Mouse (Mus musculus): ENCODE results near the gene Cttnbp2nl.

The Cttnbp2nl gene

DNA sequence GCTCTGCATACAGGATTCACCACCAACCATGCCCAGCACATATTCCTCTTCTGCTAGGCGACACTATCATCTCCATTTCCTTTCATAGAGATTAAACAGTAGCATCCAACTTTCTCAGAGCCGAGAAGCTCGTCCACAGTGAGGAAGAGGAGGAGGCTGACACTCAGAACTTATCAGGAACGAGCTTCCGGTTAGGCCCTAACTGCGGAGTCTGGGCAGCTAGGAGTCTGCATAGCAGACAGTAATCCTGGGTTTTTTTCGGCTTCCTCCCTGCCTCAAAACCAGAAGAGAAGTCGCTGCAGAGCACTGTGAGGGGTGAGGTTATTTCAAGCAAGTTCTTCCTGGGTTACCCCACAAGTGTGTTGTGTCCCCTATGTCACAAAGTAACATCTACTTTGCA lies 35.6 kb downstream of the Cttnbp2nl start:
- no peak for DNase-seq (ENCODE audit: inconsistent age in 2 of 2, low spot score in 1 of 2)

GRCm38 (mm10) chr3:105016204-105016603 lies 36.7 kb downstream of the Cttnbp2nl start:
- no peak for DNase-seq (ENCODE audit: inconsistent age in 2 of 2, low spot score in 1 of 2)

DNA sequence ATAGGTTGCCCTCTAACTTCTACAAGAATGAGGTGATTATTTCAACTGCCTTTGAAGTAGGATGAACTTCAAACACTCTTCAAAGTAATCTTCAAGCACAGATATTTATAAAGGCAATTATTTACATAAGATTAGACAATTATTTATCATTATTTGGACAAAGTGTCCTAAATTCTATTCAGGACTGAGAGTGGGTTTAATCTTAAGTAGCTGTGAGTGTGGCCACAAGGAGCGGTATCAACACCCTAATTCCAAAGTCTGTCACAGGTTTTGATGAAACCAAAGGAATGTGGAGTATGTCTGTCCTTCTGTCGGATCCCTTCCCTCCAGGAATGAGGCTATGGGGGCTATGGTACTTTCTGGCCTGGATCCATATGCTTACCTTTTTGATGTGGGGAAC lies 38.0 kb downstream of the Cttnbp2nl start:
- DNase-seq (ENCODE audit: inconsistent age in 2 of 2, low spot score in 1 of 2) = no peak

DNA sequence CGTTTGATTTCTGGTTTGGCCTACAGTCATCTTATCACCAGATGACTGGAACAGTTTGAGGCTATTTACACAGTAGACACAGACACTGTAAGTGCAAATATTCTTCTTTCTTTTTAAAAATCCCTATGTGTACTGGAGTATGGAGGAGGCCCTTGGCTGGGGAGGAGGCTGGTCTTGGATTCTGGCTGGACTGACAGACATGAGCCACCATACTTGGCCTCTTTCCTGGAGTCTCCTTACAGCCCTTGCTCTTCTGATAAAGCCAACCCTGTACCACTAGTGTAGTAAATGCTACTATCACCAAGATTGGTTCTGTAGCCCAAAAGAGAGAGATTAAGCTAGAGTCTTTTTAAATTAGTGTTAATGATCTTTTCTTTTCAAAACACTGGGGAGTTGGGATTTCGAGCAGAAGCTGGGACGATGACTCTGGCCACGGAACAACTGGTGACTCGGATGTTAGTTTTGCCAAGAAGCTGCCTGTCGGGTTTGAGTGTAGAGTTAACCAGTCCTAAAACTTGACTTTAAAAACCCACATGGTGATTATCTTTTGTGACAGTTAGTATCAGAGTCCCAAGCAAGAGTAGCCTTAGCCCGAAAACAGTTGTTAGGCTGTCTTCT lies 40.1 kb downstream of the Cttnbp2nl start:
- no peak for DNase-seq (ENCODE audit: inconsistent age in 2 of 2, low spot score in 1 of 2)

DNA sequence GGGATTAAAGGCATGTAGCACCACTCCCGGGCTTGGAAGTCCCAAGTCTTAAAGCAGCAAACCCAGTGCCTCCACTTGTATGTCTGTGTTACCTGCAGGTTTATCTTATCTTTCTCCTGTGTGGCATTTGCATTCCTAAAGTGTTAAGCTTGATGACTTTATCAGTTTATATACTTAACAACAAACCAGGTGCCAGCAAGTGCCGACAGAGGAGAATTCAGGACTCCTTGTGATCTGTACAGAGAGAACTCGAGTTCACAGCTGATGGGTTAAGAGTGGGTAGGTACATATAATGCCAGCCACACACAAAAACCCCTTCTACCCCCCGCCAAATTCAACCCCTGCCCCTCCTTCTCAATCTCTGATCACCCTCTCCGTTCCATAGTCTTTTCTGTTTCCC lies 41.1 kb downstream of the Cttnbp2nl start:
- DNase-seq (ENCODE audit: inconsistent age in 2 of 2, low spot score in 1 of 2) = no peak

DNA sequence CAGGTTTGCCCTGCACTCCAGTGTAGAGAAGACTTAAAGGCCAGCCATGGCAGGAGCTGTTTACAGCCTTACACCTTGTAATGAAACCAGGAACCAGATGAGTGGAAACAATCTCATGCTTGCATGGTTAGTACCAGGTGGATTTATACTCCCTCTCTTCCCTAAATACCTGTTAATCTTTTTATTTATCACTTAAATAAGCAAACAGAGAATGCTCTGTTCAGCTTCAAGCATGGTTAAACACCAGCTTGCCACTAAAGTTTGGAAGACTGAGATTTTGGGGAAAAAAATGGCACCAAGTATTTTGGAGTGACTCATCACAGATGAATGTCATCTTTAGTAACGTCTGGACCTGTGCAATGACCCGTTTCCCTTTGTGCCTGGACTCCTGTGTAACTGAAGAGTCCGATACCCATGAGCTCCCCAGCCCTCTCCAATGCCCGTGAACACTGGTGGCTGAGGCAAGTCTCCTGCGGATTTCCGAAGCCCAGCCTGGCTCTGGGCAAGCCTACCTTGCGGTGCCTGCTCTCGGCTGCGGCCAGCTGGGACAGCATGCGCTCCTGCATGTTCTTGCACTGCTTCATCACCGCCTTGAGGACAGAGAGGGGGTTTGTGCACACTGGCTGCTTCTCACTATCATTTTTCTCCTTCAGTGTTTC lies 42.1 kb downstream of the Cttnbp2nl start:
- no peak for DNase-seq (ENCODE audit: inconsistent age in 2 of 2, low spot score in 1 of 2)

GRCm38 (mm10) chr3:105008070-105008469 lies 44.9 kb downstream of the Cttnbp2nl start:
- DNase-seq (ENCODE audit: inconsistent age in 2 of 2, low spot score in 1 of 2) = no peak

- DNase-seq (ENCODE audit: inconsistent age in 2 of 2, low spot score in 1 of 2) = no peak
These were observed 46.8 kb downstream of the Cttnbp2nl start for GRCm38 (mm10) chr3:105006101-105006500.

DNA sequence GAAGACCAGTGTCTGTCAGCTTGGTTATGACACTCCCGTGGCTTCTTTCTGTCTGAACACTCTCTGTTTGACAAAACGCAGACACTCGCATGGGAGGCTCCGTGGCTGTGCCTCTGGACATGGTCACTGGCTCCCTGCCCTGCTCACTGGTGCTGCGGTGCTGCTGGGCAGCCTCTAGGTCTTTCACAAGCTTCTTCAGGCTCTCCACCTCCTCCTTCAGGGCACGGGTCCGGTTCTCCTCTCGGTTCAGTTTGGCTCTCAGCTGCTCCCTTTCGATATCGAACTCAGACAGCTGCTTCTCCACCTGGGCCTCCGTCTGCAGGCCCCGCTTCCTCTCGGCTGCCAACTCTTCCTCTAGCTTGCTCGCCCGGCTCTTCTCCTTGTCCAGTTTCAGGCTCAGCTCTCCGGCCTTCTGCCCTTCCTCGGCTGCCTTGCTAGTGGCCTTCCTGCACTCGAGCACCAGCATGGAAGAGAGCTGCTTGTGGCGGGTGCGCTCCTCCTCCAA lies 47.3 kb downstream of the Cttnbp2nl start:
- no peak for DNase-seq (ENCODE audit: inconsistent age in 2 of 2, low spot score in 1 of 2)

DNA sequence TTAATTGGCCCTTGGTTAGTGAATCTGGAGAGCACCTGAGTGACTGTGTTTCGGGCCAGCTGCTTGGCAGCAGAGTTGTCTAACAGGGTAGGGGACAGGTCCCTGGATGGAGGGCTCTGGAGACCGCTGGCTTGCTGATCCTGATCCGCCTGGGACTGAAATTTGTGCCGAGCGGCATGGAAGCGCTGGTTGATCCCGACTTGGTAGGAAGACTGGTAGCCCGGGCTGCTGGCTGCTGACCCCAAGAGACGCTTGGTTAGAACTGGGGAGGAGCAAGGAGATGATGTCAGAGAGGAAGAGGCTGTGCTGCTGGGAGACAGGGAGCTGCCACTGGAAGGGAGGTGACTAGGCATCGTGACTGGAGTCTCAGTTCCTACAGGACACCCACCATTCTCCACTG lies 47.9 kb downstream of the Cttnbp2nl start:
- no peak for DNase-seq (ENCODE audit: inconsistent age in 2 of 2, low spot score in 1 of 2)

DNA sequence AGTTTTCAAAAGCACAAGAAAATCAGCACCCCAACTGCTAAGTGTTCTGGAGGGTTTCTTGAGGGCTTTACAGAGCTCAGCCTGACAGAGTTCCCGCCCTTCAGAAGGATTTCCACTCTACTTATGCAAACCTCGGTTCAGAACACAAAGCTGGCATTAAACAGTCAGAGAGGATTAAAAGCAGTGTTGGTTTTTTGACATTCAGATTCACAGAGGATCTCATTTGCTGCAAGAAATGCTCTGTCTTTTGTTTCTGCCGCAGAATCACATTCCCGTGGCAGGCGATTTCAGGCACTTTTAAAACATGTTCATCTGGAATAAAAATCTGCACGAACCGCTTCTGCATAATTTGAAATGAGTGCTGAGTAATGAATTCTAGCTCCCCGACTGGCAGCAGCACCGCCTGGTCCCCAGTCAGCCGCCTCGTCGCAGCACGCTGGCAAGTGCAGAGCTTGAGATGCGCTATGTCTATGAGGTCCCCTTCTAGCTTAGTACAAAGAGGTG lies 48.9 kb downstream of the Cttnbp2nl start:
- no peak for DNase-seq (ENCODE audit: inconsistent age in 2 of 2, low spot score in 1 of 2)

- peak in 1 of 2 experiments; percentile 47 for DNase-seq (ENCODE audit: inconsistent age in 2 of 2, low spot score in 1 of 2)
These were observed 51.6 kb downstream of the Cttnbp2nl start for GRCm38 (mm10) chr3:105001374-105001773.

GRCm38 (mm10) chr3:105000561-105000960 lies 52.4 kb downstream of the Cttnbp2nl start:
- DNase-seq (ENCODE audit: inconsistent age in 2 of 2, low spot score in 1 of 2) = peak; percentile 80 to 92

DNA sequence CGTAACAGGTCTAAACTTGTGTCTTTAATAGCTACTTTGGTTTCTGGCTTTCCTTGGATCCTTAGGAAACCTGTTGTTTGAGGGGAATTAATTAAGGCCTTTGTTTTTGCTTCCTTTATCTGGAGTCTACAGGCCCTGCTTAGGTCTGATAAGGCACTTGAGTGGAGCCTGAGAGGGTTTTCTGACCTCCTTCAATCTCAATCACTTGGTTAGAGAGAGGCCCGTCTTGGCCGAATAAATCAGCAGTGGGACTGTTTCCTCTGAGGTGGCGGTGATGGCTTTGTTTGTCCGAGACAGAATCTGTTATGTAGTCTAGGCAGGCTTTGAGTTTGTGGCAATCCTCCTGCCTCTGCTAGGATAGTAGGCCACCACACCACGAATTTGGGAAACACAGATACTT lies 55.4 kb downstream of the Cttnbp2nl start:
- DNase-seq (ENCODE audit: inconsistent age in 2 of 2, low spot score in 1 of 2) = no peak

DNA sequence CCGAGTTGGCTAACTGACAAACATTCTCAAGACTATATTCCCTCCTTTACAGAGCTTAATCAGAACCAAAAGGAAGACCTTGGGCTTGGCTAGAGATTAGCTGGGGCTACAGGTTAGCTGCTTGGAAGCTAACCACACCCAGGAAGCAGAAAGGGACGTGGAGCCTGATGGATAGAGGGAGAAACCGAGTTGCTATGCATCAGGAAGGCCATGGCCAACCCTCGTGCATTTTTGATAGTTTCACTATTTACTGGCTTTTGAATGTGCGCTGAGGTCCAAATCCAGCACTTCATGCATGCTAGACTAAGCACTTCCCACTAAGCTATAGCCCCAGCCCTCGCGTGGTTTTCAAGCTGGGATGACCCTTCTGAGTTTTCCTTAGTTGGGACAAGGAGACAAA lies 57.2 kb downstream of the Cttnbp2nl start:
- no peak for DNase-seq (ENCODE audit: inconsistent age in 2 of 2, low spot score in 1 of 2)

DNA sequence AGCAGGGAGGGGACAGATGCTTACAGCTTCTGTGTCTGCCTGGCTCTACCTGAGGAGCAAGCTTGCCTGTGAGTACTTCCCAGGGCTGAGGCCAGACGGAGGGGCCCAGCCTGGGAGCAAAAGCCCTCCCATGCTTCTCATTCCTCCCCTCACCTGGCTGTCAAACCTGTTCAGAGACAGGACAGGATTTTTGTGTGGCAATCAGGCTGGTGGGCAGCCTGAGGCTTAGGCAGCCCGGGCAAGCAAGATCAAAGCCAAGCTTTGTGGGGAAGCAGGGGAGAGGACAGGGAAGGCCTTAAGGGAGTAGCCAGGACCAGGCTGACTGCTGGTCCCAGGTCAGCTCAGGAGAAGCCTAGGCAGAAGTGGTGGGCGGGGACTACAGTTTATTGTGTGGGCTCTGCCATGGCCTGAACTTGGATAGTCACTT lies 58.5 kb downstream of the Cttnbp2nl start:
- DNase-seq (ENCODE audit: inconsistent age in 2 of 2, low spot score in 1 of 2) = no peak

- peak; percentile 66 to 86 for DNase-seq (ENCODE audit: inconsistent age in 2 of 2, low spot score in 1 of 2)
These were observed 59.1 kb downstream of the Cttnbp2nl start for GRCm38 (mm10) chr3:104993800-104994199.

GRCm38 (mm10) chr3:104992709-104993388 lies 60.1 kb downstream of the Cttnbp2nl start:
- peak; percentile 91 to 97 for DNase-seq (ENCODE audit: inconsistent age in 2 of 2, low spot score in 1 of 2)

GRCm38 (mm10) chr3:104991703-104992102 lies 61.2 kb downstream of the Cttnbp2nl start:
- DNase-seq (ENCODE audit: inconsistent age in 2 of 2, low spot score in 1 of 2) = no peak

DNA sequence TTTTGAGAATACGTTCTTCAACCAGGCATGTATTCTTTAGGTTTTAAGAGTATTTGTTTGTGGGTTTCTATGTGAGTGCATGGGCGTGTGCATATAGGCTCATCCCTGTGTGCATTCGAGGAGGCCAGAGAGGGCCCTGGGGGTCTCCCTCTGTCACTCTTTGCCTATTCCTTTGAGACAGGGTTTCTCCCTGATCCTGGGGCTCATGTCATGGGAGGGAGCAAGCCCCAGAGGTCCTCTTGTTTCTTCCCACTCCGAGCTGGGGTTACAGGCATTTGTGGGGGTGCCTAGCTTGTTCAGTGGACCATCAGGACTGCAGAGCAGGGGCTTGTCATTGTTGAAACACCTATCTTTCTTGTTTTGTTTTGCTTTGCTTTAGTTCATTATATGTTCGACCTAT lies 65.1 kb downstream of the Cttnbp2nl start:
- DNase-seq (ENCODE audit: inconsistent age in 2 of 2, low spot score in 1 of 2) = no peak

DNA sequence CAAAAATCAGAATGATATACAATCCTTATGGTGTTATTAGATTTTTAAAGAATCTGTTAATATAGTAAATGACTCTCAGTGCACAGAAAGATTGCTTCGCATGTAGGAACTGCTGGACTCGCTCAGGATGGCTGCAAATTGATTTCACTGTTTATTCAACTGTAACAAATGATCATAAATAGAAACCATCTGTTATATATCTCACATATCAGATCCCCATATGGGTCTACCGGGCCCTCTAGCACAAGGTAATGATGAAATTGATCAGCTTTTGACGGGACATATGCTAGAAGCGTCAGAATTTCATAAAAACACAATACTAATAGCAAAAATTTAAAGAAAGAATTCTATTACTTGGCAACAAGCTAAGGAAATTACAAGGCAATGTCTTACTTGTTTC lies 73.2 kb downstream of the Cttnbp2nl start:
- no peak for DNase-seq (ENCODE audit: inconsistent age in 2 of 2, low spot score in 1 of 2)
